Mouse (Mus musculus) thymus, adult 18-20 months (tissue): Measurements from ENCODE around the gene Atp5h.
"Not testable (repeated sequence)": the region's sequence is repeated elsewhere in the genome, so short reads cannot be mapped to it uniquely, and the experiment has no call there.

Experiments
- DNase-seq, 2 experiments: peaks; one replicate each; pipeline ENCODE4 v3.0.0; 2022; ENCODE audit warnings: mixed read lengths in 2 of 2

Atp5h gene

DNA sequence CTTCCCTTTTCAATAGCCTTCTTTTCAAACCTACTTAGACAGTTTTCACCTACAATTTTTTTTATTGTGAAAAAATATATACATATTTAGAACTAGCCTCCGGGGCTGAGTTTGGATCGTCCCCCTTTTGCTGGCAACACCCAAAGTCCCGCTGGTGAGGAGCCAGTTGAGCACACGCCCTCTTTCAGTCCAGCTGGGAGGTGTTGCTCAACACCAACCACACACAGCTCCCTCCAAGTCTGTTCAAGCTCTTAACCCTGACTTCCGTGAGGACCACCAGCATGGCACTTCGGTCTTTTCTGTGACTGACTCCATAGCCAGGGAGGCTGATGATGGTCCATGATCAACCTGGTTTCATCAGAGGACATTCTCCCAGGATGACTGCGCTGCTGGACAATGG, 21.7 kb downstream of the Atp5h start:
- no peak for DNase-seq

DNA sequence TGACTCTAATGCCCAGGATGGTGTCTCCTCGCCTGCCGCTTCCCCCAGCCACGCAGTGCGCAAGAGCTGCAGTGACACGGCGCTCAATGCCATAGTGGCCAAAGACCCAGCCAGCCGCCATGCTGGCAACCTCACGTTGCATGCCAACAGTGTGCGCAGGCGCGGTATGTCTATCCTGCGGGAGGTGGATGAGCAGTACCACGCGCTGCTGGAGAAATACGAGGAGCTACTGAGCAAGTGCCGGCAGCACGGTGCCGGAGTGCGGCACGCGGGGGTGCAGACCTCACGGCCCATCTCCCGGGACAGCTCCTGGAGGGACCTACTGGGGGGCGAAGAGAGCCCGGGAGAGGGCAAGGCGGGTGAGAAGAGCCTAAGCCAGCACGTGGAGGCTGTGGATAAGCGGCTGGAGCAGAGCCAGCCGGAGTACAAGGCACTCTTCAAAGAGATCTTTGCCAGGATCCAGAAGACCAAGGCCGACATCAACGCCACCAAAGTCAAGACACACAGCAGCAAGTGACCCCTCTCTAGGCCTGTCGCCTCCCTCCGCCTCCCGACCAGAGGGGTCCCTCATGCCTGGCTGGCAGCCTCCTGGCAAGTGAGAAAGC, 25.9 kb downstream of the Atp5h start:
- DNase-seq, result no peak

DNA sequence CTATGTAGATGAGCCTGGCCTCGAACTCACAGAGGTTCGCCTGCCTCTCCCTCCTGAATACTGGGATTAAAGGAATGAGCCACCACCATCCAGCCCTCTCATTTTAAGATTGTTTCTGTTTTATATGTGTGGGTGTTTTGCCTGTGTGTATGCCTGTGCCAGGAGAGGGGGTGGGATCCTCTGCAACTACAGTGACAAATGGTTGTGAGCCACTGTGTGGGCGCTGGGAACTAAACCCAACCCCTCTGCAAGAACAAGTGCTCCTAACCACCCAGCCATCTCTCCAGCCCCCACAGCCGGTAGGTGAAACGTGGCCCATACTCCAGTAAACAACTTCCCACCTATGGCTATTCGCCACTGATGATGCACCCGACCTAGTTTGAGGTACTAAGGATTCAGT, 28.4 kb downstream of the Atp5h start:
- no peak for DNase-seq

DNA sequence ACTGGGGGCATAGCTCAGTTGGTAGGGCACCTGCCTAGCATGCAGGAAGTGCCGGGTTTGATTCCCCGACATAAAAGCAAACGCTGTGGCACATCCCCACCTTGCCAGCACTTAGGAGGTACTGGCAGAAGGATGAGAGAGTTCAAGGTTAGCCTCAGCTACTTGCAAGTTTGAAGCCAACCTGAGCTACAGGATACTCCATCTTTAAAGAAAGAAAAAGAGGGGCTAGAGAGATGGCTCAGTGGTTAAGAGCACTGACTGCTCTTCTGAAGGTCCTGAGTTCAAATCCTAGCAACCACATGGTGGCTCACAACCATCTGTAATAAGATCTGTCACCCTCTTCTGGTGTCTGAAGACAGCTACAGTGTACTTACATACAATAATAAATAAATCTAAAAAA, 32.9 kb downstream of the Atp5h start:
- not testable (repeated sequence) for DNase-seq

DNA sequence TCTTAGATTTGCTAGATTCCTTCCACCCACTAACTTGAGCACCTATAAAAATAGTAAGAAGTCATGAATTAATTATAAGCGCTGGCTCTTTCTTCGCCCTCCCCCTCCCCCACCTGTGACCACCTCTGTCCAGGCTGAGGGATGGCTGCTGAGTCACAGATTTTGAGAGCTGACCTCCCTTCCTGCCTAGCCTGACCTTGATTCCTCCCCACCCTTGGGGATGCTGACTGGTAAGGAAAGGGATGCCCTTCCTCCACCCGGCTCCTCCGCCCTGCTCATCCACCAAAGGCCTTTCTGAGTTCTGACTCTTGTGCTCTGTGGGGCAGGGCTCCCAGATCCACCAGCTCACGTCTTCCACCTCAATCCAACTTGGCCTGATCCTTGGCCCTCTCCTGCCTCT, 35.2 kb downstream of the Atp5h start:
- no peak for DNase-seq

DNA sequence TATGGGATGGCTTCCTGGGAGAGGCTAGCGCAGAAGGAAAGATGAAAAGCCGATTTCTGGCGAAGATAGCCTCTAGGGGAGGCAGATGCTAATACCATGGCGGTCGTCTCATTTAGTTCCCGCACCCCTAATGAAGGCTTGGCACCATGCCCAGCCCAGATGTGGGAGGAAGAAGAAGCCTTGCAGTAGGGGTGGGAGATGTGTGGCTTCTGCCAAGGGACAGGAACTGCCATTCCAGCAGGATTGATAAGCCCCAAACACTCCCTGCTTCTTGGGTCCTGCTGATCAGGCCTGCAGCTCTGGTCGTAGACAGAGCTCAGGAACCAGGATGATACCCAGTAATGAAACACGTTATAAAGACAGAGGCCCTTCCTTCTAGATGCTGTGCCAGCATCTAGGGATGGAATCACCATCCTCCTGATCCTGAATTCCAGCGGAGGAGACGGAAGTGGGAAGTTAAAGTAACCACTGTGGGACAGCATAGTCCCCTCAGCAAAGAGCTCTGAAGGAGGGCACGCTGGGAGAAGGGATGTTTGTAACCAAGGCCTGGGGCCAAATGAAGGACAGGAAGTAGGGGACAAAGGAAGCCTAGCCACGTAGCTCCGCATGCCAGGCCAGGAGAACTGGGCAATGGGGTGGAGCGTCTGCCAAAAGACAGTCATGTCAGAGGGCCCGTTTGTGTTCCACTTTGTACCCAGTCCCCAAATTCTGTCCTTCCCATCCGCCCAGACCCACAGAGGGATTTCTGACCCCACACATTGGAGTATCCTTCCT, 35.9 kb downstream of the Atp5h start:
- DNase-seq, result no peak

DNA sequence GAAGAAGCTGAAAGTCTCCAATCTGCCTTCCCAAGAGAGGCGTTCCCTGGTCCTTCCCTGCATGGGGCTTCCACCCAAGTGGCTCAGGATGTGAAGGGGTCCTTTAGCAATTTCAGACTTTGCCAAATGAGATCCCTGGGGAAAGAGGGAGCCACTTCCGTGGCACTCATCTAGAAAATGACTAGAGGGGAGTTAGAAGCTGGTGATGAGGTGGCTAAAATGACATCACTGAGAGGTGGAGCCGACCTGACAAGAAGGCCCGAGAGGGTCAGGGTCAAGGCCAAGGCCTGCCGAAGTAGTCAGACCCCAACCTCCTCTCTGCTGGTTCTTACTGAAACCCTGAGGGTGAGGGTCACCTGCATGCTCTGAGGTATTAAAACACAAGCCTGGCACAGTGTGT, 36.9 kb downstream of the Atp5h start:
- no peak for DNase-seq

DNA sequence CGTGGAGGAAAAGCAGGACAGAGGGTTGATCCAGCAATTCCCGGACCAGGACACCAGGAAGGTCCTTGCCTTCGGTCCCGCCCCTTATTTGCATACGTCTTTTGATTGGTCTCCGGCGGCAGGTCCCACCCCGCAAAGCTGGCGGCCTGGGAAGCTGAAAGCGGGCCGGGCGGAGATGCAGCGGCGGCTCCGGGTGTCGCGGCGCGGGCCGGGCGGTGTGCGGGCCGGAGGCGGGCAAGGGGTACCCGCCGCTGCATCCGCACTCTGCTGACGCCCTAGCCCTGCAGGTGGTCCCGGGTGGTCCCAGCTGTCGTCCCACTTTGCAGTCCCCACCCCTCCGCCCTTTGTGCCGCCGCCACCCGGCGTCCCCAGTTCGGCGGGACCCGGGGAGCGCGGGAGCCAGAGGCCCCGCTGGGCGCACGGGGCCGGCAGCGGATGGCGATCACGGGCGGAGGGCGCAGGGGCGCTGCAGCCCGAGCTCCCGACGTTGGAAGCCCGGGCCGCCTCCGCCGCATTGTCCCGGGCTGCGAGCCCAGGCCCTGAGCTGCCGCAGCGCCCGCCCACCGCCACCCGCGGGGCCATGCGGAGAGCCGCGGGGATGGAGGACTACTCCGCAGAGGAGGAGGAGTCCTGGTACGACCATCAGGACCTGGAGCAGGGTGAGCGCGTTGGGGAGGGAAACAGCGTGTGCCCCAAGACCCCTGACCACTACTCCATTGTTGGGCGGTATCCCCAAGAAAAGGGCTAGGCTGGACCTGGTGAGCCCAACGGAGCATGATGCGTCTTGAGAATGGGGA, 37.8 kb downstream of the Atp5h start, which contains the start of gene Cdr2l:
Cdr2l (plus strand) TSS at position 174 of the 797 bp plus-strand sequence.
- DNase-seq, result peak; percentile 52 to 53

DNA sequence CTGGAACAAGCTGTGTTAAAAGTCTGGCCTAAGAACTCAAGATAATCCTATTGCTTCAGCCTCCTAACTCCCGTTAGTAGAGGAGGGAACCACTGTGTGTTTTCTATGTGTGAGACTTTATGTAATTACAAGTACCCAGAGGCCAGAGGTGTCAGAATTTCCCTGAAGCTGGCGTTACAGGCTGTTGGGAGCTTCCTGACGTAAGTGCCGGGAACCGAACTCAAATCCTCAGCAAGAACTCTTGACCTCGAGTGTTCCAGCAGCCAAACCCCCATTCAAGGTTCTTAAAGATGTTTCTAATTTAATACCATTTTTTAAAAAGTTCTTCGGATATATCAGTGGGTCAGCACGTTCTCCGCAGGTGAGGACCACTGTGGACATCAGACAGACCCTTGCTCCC, 38.5 kb downstream of the Atp5h start:
- DNase-seq, result no peak

DNA sequence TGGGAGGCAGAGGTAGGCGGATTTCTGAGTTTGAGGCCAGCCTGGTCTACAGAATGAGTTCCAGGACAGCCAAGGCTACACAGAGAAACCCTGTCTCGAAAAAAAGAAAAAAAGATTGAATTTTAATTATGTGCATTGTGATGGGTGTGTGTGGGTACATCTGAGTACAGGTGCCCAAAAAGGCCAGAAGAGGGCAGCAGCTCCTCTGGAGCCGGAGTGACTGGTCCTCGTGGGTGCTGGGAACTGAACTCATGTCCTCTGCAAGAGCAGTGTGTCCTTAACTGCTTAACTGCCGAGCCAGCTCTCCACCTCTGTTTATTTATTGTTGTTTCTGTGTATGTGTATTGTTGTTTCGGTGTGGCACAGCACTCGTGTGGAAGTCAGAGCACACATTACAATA, 41.9 kb downstream of the Atp5h start:
- DNase-seq, result no peak

DNA sequence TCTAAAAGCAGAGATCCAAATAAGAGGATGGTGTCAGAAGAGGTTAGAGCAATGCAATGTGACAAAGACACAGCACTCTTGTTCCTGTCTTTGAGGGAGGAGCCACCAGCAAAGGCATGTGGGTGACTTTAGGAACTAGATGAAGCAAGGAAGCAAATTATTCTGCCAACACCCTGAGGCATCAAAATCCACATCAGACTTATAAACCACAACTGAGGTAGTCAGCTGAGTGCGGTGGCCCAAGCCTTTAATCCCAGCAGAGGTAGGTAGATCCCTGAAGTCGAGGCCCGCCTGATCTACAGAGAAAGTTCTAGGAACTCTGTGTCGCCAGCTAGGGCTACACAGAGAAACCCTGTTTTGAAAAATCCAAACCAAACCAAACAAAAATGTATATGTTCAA, 42.5 kb downstream of the Atp5h start:
- no peak for DNase-seq

DNA sequence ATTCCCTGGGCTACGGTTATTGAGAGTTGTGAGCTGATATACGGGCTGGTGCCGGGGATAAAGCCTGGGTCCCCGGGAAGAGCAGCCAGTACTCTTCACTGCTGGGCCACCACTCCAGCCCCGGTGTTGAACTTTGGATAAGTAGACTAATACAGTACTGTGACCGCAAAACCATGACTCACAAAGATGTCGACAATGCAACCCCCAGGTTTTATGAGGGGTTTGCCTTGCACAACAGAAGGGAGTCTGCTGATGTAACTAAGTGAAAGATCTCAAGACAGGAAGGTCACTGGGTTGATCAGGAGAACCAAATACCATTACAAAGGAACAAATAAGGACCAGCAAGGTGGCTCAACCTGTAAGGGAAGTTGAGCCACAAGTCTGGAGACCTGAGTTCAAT, 43.0 kb downstream of the Atp5h start:
- no peak for DNase-seq

DNA sequence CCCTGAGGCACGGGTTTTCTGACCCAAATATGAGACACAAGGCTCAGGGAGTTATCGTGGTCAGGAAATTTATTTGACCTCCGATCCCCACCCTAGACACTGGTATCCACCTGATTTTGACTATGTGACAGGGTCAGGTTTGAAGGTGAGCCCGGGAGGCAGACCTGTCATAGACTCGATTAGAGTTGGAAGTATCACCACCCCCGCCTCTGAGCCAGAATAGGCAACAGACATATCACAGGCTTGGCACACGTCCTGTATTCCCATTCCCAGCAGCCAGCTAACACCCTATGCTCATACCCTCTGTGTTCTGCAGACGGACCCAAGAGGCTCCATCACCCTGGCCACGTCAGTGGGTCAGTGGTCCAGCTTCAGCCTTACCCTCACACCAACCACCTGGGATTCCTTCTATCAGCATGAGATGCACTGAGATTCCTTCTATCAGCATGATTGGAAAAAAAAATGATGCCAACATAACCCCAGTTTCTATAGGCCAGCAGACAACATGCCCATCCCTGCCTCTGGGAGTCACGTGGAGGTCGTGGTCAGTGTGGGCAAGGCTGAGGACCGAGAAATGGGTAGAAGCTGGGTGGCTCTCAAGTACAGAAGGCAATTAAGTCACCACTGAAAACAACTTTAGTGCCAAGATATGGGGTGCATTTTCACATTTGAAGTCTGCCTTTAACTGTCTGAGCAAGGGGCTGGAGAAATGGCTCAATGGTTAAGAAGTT, 44.9 kb downstream of the Atp5h start:
- DNase-seq, result no peak

DNA sequence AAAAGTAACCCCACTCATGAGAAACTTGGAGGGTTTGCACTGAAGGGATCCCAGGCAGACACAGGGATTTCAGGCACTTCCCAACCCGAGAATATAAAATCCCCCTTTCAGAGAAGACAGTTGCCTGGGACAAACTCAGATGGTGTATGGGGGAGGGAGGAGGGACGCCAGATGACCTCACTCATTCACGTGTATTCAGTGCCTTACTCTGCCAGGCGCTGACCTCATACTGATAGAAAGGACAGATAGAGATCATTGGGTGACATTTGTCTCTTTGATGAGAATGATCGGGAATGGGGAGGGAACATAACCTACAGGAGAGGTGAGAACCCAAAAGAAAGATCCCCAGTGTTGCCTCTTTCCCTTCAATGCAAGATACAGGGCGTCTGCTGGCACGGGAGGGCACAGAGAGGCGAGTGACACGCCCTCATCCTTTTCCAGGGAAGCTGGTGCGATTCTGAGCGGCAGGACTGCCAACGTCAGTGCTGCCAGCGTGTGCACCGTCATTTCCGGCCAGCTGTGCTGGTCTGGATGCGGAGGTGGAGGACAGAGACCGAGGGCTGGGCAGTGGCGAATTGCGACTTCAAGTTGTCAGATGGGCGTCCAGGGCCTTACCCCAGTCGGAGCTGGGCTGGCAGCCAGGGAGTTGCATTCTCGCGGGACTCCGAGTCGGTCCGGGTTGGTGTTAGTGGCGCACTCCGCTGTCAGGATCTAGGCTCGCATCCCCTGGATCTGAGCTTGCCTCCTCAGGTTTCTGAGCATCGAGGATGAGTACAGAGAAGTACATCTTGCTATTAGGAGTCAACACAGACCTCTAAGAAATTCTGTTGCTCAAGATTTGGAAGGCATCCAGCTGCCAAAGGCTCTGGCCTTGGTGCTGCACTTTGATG, 45.7 kb downstream of the Atp5h start:
- no peak for DNase-seq

DNA sequence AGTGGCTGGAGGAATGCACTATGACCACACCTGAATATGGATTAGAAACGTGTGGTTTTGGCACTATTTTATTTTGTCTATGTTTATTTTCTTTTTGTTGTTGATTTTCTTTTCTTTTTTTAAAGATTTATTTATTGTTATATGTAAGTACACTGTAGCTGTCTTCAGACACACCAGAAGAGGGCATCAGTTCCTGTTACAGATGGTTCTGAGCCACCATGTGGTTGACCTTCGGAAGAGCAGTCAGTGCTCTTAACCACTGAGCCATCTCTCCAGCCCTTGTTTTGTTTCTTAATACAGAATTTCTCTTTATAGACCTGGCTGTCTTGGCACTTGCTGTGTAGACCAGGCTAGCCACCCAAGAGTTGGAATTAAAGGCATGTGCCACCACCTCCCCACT, 47.0 kb downstream of the Atp5h start:
- DNase-seq, result no peak

DNA sequence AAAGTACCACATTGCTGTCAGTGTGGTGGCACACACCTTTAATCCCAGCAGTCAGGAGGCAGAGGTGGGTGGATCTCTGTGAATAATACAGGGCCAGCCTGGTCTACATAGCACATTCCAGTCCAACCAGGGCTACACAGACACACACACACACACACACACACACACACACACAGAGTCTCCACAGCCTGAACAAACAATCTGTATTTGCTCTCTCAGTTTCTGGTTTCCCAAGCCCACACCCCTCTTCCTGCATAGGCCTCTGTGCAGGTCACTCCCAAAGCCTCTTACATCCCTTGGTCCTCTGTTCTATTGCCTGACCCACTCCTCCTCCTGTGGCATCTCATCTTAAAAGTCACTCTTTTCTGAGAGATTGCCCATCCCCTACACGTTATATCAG, 47.7 kb downstream of the Atp5h start:
- no peak for DNase-seq

DNA sequence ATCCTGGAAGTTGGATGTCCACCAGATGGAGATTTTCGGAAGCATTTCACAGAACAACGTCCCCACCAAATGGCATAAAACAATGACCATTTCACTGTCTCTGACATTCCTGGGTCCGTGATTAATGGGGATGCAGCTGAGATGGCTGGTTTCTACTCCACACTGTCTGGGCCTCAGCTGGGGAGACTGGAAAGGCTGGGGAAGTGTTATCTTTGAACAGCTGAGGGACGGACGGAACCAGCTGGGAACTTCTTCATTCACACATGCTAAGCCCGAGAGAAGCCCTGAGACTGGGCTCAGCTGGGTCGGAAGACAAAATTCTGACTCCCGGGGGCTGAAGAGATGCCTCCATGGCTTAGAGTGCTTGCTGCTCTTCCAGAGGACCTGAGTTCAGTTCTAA, 48.4 kb downstream of the Atp5h start:
- DNase-seq, result no peak

DNA sequence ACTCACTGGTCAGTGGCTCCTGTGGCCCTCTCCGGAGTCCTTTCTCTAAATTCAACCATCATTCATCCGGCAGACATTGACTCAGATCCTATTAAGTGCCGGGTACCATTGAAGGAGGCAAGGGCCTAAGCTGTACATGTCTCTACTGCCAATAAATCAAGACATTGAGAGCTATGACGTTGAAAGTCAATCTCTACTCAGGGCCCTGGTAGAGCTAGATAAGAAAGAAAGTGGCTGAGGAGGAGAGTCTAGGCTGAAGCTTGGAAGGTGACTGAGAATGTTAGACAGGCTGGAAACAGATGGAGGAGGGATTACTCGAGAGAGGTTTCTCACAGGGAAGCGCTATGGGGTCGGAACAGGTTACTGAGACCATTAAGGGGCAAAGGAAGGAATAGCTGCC, 49.4 kb downstream of the Atp5h start:
- no peak for DNase-seq

DNA sequence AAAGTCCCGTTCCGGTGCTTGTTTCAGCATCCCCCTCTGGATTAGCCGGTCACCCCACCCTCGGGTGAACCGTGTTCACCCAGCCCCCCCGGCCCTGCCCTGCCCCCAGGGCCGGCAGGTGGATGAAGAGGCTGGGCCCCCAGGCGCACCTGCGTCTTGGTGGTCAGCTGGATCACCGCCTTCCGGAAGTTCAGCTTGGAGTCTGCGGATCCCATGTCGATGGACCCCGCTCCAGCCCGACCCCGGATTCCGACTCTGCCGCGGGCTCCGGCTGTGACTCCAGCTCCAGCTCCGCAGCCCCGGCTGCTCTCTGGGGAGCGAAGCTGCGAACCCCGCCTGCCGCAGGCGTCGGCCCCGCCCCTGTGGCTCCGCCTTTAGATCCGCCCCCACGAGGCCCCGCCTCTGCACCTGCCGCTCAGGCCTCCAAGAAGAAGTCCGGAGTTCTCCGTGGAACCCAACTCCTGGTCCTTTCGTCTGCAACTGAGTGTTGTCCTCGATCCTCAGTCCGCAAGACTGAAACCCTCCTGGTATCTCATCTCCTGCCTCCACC, 52.3 kb downstream of the Atp5h start, which contains the start of gene Hid1:
Hid1 (minus strand) TSS at position 362 of the 550 bp plus-strand sequence.
- peak; percentile 82 to 84 for DNase-seq

DNA sequence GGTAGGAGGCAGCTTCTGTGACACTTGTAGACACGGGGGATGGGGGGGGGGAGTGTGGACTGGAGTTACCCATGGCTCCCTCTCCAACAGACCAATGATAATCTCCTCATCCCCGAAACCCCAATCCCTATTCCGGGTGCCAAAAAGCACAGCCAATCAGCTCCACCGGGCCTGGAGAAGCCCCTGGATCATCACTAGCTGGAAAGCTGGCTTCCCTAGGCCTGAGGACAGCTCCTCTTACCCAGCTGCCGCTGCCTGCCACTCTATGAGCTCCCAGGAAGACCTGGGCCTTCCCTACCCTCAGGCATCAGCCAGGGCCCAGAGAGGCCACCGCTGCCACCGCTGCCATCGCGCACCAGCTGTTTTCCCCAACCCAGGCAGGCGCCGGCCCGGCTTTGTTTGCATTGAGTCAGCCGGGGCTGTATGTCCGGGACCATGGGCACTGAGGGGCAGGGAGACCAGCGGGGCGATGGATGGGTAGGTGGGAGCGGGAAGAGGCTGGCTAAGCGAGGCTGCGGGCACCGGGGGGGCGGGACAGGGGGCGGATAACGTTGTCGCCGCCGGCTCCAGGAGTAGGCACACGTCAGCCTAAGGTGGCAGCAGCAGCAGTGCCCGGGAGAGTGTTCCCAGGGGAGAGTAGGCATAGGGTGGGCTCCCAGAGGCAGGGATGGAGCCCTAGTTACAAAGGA, 52.9 kb downstream of the Atp5h start:
- DNase-seq, result no peak
